Mouse (Mus musculus) forebrain, postnatal 0 days (tissue): ENCODE data around the gene Znrd1. TPM values are rescaled to one million over a fixed set of nuclear protein-coding genes. Genes with fewer than 3 reads are reported as not detected.
A peak's percentile ranks its signal among the peaks of the same experiment; 100 is the strongest.
"Not testable (repeated sequence)": the region's sequence is repeated elsewhere in the genome, so short reads cannot be mapped to it uniquely, and the experiment has no call there.

ENCODE experiments used
- ATAC-seq: fragments of 200-750 bp; cut with Nextera tagmentation; 2 replicates; pipeline ENCODE4 v1.8.0; 2017; ENCODE audit warnings: mild to moderate bottlenecking, moderate library complexity
- DNase-seq: peaks from one replicate; pipeline ENCODE4 v3.0.0-alpha.2; 2015
- H3K27ac ChIP-seq: fragments of 300-500 bp; sonication (generic); 2 replicates; pipeline ENCODE4 v1.5.1; 2014; ENCODE audit warnings: low read depth, mild to moderate bottlenecking, antibody characterized with exemption, low read length, moderate library complexity, mixed read lengths
- H3K27me3 ChIP-seq: fragments of 300-500 bp; sonication (generic); 2 replicates; pipeline ENCODE4 v1.6.1; 2014; ENCODE audit warnings: mild to moderate bottlenecking, low read length, mixed read lengths; ENCODE audit not compliant: insufficient read depth
- H3K36me3 ChIP-seq: fragments of 300-500 bp; sonication (generic); 2 replicates; pipeline ENCODE4 v1.6.1; 2014; ENCODE audit warnings: mild to moderate bottlenecking, moderate library complexity; ENCODE audit not compliant: insufficient read depth
- H3K4me1 ChIP-seq: fragments of 300-500 bp; sonication (generic); 2 replicates; pipeline ENCODE4 v1.6.1; 2014; ENCODE audit warnings: antibody characterized with exemption; ENCODE audit not compliant: insufficient read depth
- H3K4me2 ChIP-seq: fragments of 300-500 bp; sonication (generic); 2 replicates; pipeline ENCODE4 v1.6.1; 2014; ENCODE audit warnings: low read depth, mild to moderate bottlenecking, moderate library complexity
- H3K4me3 ChIP-seq: fragments of 300-500 bp; sonication (generic); 2 replicates; pipeline ENCODE4 v1.5.1; 2014; ENCODE audit warnings: low read depth, low read length, mixed read lengths
- H3K9ac ChIP-seq: fragments of 300-500 bp; sonication (generic); 2 replicates; pipeline ENCODE4 v1.6.1; 2014; ENCODE audit warnings: mild to moderate bottlenecking
- H3K9me3 ChIP-seq: fragments of 300-500 bp; sonication (generic); 2 replicates; pipeline ENCODE4 v1.6.1; 2016; ENCODE audit warnings: low read length
- CTCF ChIP-seq: sonication (generic); IDR thresholded peaks from 2 replicates; pipeline ENCODE4 v1.5.1; 2016; ENCODE audit warnings: antibody characterized with exemption, control low read depth, low read depth
- WGBS: fragments of 180-500 bp; shearing (Covaris S2); extraction: QIAGEN DNeasy Blood & Tissue Kit; methylation state at CpG from one replicate; pipeline ENCODE4 v1.1.7; 2014; 5-methylcytosine and 5-hydroxymethylcytosine counted together
- polyA plus RNA-seq: library from polyadenylated mRNA; unstranded; fragments of >200 nt; fragmentation: Nextera tagmentation; extraction: Ambion mirVana; gene quantifications from 2 replicates; pipeline ENCODE4 v1.2.1, GENCODE M21; 2015
- total RNA-seq: library from RNA; depleted of rRNA; stranded (reverse); fragments of >200 nt; gene quantifications from 2 replicates; pipeline ENCODE4 v1.2.3, GENCODE M21; 2014

Gene Znrd1
- total and polyA plus RNA-seq, 2 experiments from 2014 or later: 28.6 to 48.8 TPM

DNA sequence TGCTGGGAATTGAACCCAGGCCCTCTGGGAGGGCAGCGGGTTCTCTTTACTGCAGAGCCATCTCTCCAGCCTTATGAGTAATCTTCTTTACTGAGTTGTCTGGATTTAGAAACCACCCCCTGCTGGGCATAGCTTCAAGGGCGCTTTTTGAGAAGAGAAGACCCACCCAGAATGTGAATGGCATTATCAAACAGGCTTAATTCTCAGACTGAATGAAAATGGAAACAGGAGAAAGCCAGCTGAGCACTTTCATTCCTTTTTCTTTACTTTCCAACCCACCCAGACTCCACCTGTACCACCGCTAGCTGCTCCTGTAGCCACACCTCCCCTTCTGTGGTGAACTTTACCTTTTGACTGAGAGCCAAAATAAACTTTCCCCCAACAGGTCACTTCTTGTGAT, 37.1 kb upstream of the Znrd1 start:
- no peaks in the 10 kb centered on the region for H3K36me3 ChIP-seq
- H3K4me3 ChIP-seq: no peak overlapping the region
- no peak overlapping the region for H3K9ac ChIP-seq
- ATAC-seq (no peak), DNase-seq (no peak)
- no peaks in the 10 kb centered on the region for H3K4me1 ChIP-seq
- no peaks in the 10 kb centered on the region; the same call in 1 of the 2 replicates for H3K27me3 ChIP-seq
- no peak for TF ChIP-seq CTCF
- 53% methylated on average over 3 of the region's 3 CpGs for WGBS
- no peak overlapping the region for H3K4me2 ChIP-seq
- H3K27ac ChIP-seq: no peak overlapping the region
- H3K9me3 ChIP-seq: no peaks in the 10 kb centered on the region

DNA sequence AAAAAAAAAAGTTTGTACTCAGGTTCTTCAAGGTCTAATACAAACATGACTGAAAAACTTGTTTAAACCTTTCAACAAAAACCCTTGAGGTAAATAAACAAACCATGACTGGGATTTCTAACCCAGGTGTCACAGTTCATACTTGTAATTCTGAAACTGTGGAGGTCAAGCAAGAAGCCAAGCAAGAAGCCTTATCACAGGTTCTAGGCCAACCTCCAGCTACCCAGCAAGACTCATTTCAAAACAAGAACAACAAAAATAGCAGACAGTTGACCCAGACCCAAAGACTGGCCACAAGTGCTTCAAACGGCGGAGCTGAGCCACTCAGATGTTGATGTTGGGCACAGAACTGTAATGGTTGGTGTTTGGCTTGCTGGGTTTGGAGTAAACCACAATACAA, 36.2 kb upstream of the Znrd1 start:
- Histone ChIP-seq H3K27me3 (peaks cover under 1% of the 10 kb centered on the region; the same call in 1 of the 2 replicates), H3K9me3 (no peaks in the 10 kb centered on the region), H3K9ac (no peak overlapping the region), H3K36me3 (no peaks in the 10 kb centered on the region), H3K4me2 (no peak overlapping the region), H3K4me1 (no peaks in the 10 kb centered on the region), H3K4me3 (no peak overlapping the region), H3K27ac (no peak overlapping the region)
- no peak for ATAC-seq
- DNase-seq: no peak
- no peak for TF ChIP-seq CTCF
- WGBS: 92% methylated on average over 2 of the region's 2 CpGs

DNA sequence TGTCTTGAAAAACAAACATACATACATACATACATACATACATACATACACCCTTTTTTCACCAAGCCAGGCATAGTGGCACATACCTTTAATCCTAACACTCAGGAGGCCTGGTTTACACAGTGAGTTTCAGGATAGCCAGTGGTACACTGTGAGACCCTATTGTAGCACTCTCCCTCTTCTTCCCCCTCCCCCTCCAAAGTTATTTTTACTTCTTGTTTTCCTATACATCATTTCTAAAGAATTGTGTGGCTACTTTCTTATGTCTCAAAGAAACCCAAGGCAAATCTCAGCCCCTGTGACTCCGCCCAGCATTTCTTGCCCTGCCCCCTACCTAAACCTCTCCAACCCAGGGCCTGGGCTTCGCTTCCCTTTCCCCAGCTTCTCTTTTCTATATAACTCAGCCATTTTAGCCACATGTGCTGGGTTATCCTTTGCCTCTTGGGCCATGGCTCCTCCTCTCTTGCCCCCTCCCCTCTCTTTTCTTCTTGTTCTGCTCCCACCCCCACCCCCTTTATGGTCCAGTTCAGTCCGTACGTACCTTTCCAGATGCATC, 35.5 kb upstream of the Znrd1 start:
- Histone ChIP-seq H3K36me3 (no peaks in the 10 kb centered on the region), H3K27me3 (peaks cover 8% of the 10 kb centered on the region; the same call in 1 of the 2 replicates), H3K4me3 (no peak overlapping the region), H3K4me1 (no peaks in the 10 kb centered on the region), H3K27ac (no peak overlapping the region), H3K4me2 (no peak overlapping the region), H3K9ac (no peak overlapping the region), H3K9me3 (no peaks in the 10 kb centered on the region)
- 88% methylated on average over 4 of the region's 4 CpGs for WGBS
- DNase-seq (no peak), ATAC-seq (no peak)
- no peak for TF ChIP-seq CTCF

DNA sequence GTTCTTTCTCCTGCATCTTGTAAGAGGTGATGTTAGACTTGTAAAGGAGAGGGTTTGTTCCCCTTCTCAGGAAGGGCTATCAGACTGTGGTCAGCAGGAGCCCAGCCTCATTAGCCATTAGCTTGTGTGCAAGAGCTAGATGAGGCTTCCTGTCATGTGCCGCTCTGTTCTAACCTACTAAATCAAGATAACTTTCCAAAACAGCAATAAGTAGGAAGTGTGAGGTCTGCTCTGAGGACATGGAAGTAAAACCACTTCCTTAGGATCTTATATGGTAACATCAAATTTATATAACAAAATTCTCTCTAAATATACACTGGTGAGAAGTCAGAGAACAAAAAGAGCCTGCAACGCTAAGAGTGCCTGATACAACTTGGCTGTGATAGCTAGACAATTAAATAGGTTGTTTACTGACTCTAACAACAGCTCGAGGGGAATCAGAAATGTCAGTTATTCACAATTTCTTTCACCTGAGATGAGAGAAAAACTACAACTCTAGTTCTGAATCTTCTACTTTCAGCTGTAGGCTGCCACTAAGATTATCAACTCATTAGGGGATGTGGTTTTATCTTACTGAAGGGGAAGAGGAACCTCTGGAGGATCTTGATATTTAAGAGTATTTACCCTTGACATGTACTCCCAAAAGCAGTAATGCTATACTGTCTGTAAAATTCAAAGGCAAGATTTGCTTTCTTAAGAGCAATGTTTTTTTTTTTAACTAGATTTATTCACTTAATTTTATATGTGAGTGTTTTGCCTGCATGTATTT, 34.2 kb upstream of the Znrd1 start:
- H3K36me3 ChIP-seq: no peaks in the 10 kb centered on the region
- H3K4me3 ChIP-seq: no peak overlapping the region
- H3K4me2 ChIP-seq: no peak overlapping the region
- WGBS: 80% methylated on average over 3 of the region's 3 CpGs
- DNase-seq (no peak), ATAC-seq (no peak)
- H3K4me1 ChIP-seq: no peaks in the 10 kb centered on the region
- H3K27ac ChIP-seq: no peak overlapping the region
- H3K9ac ChIP-seq: no peak overlapping the region
- peaks cover 15% of the 10 kb centered on the region; the same call in 1 of the 2 replicates for H3K27me3 ChIP-seq
- no peak for TF ChIP-seq CTCF
- no peaks in the 10 kb centered on the region for H3K9me3 ChIP-seq

DNA sequence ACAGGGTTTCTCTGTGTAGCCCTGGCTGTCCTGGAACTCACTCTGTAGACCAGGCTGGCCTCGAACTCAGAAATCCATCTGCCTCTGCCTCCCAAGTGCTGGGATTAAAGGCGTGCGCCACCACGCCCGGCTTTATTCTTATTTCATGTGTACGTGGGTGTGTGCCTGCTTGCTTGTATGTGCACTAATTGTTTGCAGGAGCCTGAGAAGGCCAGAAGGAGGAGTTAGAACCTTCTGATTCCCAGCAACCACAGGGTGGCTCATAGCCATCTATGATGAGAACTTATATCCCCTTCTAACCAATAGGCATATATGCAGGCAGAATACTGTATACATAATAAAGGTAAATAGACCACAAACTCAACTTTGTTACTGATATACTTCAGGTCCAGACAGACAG, 32.3 kb upstream of the Znrd1 start:
- not testable (repeated sequence) for H3K4me1 ChIP-seq, H3K9me3 ChIP-seq, H3K9ac ChIP-seq, H3K36me3 ChIP-seq, H3K4me2 ChIP-seq, H3K4me3 ChIP-seq, ATAC-seq, DNase-seq, H3K27ac ChIP-seq
- H3K27me3 ChIP-seq: peaks cover 16% of the 10 kb centered on the region; the same call in 1 of the 2 replicates
- WGBS: 94% methylated on average over 6 of the region's 6 CpGs

DNA sequence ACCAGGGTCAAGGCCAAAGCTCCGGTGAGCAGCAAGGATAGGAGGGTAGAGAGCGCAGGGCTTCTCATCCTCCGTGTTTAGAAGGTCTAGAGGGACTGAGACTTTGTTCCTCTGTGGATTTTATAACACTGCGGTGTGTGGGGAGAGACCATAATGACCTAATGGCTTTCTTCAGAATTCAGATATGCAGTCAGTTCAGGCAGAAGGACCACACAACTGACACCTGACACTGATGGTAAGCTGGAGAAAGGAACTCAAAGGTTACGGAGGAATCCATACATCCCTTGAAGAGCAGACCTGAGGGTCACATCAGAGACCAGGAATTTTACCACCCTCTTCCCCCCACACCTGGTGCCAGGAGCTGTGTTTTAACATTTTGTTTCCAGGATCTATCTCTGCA, 31.1 kb upstream of the Znrd1 start, which contains the start of gene H2-M5:
TSS of gene H2-M5 (minus strand) at position 101 of the 400 bp plus-strand sequence.
- H3K4me3 ChIP-seq: peak within 1 kb of the TSS; percentile 14; the same call in 1 of the 2 replicates
- H3K27me3 ChIP-seq: peaks cover 16% of the 10 kb centered on the region; the same call in 1 of the 2 replicates
- H3K9ac ChIP-seq: no peak within 1 kb of the TSS
- no peak within 1 kb of the TSS for H3K4me2 ChIP-seq
- no peaks in the 10 kb centered on the region for H3K9me3 ChIP-seq
- H3K27ac ChIP-seq: no peak within 1 kb of the TSS
- ATAC-seq (no peak), DNase-seq (no peak)
- H3K36me3 ChIP-seq: no peaks in the 10 kb centered on the region
- no peaks in the 10 kb centered on the region for H3K4me1 ChIP-seq
- no peak for TF ChIP-seq CTCF
- 23% methylated on average over 5 of the region's 5 CpGs for WGBS

DNA sequence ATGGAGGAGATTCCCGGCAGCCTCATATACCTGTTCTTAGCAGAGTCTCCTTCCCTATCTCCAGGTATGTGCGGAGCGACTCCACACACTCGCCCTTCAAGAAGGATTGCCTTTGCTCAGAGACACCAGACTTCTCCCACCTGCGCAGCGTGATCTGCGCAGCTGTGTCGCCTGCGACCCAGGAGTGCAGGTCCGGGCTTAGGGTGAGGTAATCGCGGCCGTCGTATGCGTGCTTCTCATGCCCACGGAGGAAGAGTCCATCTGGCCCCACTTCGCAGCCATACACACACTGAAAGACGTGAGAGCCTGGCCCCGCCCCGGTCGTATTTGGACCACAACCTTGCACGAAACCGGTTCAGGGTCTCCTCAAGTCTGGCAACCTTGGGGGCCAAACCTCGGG, 30.1 kb upstream of the Znrd1 start:
- no peaks in the 10 kb centered on the region for H3K9me3 ChIP-seq
- no peak overlapping the region for H3K27ac ChIP-seq
- H3K4me3 ChIP-seq: peak overlapping the region; percentile 14; the same call in 1 of the 2 replicates
- ATAC-seq (0 out of 2 replicates have a peak, but pooled peaks have one; percentile 27), DNase-seq (no peak)
- H3K9ac ChIP-seq: no peak overlapping the region
- H3K4me1 ChIP-seq: no peaks in the 10 kb centered on the region
- TF ChIP-seq CTCF: no peak
- 8% methylated on average over 24 of the region's 24 CpGs for WGBS
- H3K27me3 ChIP-seq: peaks cover 16% of the 10 kb centered on the region; the same call in 1 of the 2 replicates
- H3K36me3 ChIP-seq: no peaks in the 10 kb centered on the region
- no peak overlapping the region for H3K4me2 ChIP-seq
